Mouse (Mus musculus) forebrain, embryonic 16.5 days (tissue): ENCODE measurements around the gene Ptprh. TPM values are rescaled to one million over a fixed set of nuclear protein-coding genes. Genes with fewer than 3 reads are reported as not detected.

Experiments
- ATAC-seq: fragments of 200-750 bp; cut with Nextera tagmentation; 2 replicates; pipeline ENCODE4 v1.8.0; 2017; ENCODE audit warnings: mild to moderate bottlenecking, moderate library complexity
- H3K27ac ChIP-seq: fragments of 300-500 bp; sonication (generic); 2 replicates; pipeline ENCODE4 v1.5.1; 2014; ENCODE audit warnings: low read length, control low read depth
- H3K27me3 ChIP-seq: fragments of 300-500 bp; sonication (generic); replicated peaks from 2 replicates; pipeline ENCODE4 v1.6.1; 2014; ENCODE audit warnings: low read length; ENCODE audit not compliant: control insufficient read depth, insufficient read depth
- H3K36me3 ChIP-seq: fragments of 300-500 bp; sonication (generic); 2 replicates; pipeline ENCODE4 v1.6.1; 2014; ENCODE audit not compliant: control insufficient read depth, insufficient read depth
- H3K4me1 ChIP-seq: fragments of 300-500 bp; sonication (generic); replicated peaks from 2 replicates; pipeline ENCODE4 v1.6.1; 2014; ENCODE audit warnings: low read length; ENCODE audit not compliant: control insufficient read depth, insufficient read depth
- H3K4me2 ChIP-seq: fragments of 300-500 bp; sonication (generic); 2 replicates; pipeline ENCODE4 v1.6.1; 2014; ENCODE audit warnings: mild to moderate bottlenecking, low read length, control low read depth
- H3K4me3 ChIP-seq: fragments of 300-500 bp; sonication (generic); replicated peaks from 2 replicates; pipeline ENCODE4 v1.5.1; 2014; ENCODE audit warnings: mild to moderate bottlenecking, low read length, control low read depth
- H3K9ac ChIP-seq: fragments of 300-500 bp; sonication (generic); replicated peaks from 2 replicates; pipeline ENCODE4 v1.6.1; 2014; ENCODE audit warnings: low read depth, low read length, control low read depth
- H3K9me3 ChIP-seq: fragments of 300-500 bp; sonication (generic); 2 replicates; pipeline ENCODE4 v1.6.1; 2016; ENCODE audit warnings: low read length; ENCODE audit not compliant: control insufficient read depth
- WGBS: fragments of 180-500 bp; shearing (Covaris S2); extraction: QIAGEN DNeasy Blood & Tissue Kit; methylation state at CpG from one replicate; pipeline ENCODE4 v1.1.7; 2014; 5-methylcytosine and 5-hydroxymethylcytosine counted together
- polyA plus RNA-seq: library from polyadenylated mRNA; unstranded; fragments of >200 nt; fragmentation: Nextera tagmentation; extraction: Ambion mirVana; gene quantifications from 2 replicates; pipeline ENCODE4 v1.2.1, GENCODE M21; 2015

Gene Ptprh
- 0.63 and 0.70 TPM in 2 replicates for polyA plus RNA-seq

DNA sequence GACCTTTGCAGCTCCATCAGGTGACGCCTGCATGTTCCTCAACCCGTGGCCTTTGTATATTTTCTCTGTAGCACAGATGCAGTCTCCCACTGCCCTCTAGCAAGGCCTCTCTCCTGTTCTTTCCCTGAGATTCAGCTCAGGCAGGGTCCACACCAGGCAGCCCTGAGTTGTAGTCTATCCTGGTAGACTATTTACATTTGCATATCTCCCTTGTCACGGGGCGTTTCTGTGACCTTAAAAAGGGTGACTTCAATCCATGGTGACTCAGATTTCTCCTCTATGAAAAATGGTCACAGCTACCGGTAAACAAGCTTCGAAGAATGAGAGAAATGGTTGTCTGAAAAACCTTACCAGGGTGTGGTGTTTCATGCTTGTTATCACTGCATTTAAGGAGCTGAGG is at the start of gene Ptprh:
TSS of gene Ptprh (minus strand) at position 169 of the 400 bp plus-strand sequence.
- Histone ChIP-seq H3K27me3 (no peaks in the 10 kb centered on the region), H3K36me3 (no peaks in the 10 kb centered on the region), H3K9me3 (no peaks in the 10 kb centered on the region), H3K27ac (no peak within 1 kb of the TSS), H3K4me1 (no peaks in the 10 kb centered on the region), H3K4me3 (no peak within 1 kb of the TSS), H3K4me2 (no peak within 1 kb of the TSS), H3K9ac (no peak within 1 kb of the TSS)
- ATAC-seq = no peak
- WGBS = 87% methylated on average over 6 of the region's 6 CpGs

DNA sequence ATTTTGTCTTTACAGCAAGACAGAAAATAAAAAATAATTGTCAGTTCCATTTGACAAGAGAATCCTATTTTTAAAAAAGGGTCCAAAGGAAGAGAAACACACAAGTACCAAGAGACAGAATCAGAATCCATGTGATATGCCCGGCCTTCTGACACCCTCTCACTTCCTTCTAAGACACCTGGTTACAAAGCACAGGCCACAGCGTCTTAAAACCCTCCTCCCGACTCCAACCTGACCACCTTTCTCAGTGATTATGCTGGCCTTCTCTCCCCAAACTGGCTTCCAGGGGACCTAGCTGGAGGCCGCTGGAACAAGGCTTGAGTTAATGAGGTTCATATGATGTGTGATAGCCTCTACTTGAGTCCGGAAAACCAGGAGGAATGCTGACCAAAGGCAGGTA is 49.5 kb upstream of the Ptprh start:
- WGBS = 87% methylated on average over 5 of the region's 5 CpGs
- no peak for ATAC-seq
- Histone ChIP-seq H3K4me1 (peaks cover 26% of the 10 kb centered on the region), H3K27me3 (no peaks in the 10 kb centered on the region), H3K36me3 (no peaks in the 10 kb centered on the region), H3K9me3 (no peaks in the 10 kb centered on the region), H3K4me3 (no peak overlapping the region), H3K9ac (no peak overlapping the region), H3K4me2 (no peak overlapping the region), H3K27ac (no peak overlapping the region)

DNA sequence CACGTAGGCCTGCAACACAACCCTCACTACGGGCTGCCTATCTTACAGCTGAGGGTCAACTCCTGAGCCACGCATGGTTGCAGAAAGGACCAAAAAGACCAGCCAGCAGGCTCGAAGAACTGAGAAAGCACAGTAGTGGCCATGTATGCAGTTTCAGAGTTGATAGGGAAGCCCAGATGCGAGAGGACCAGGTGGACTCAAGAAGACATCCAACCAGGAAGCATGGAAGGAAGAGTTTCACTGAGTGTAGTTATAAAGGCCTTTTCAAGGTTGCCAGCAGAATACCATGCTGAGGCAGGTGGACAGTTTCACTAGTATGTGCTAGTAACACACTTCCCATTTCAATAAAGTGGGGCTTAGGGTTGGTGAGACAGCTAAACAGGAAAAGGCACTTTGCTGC is 48.9 kb upstream of the Ptprh start:
- WGBS = 97% methylated on average over 5 of the region's 5 CpGs
- Histone ChIP-seq H3K4me3 (no peak overlapping the region), H3K4me2 (no peak overlapping the region), H3K4me1 (peaks cover 24% of the 10 kb centered on the region), H3K27me3 (no peaks in the 10 kb centered on the region), H3K27ac (no peak overlapping the region), H3K9me3 (no peaks in the 10 kb centered on the region), H3K9ac (no peak overlapping the region), H3K36me3 (no peaks in the 10 kb centered on the region)
- ATAC-seq = no peak

DNA sequence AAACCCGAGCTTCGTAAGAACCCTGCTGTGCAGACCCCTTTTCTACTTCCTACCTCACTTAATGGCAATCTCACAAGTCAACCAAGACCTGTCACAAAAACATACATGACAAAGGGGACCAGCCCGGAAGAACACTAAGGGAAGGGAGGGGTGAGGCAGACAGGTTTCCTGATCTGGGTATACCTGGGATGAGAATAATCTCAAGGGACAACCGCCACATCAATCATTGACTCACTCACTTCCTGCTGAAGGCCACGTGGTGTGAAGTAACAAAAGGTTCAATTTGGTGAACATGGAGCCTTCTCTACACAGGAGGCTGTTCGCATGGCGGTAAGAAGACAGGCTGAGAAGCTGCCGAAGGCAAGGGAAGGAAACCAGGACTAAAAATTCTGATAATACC is 47.7 kb upstream of the Ptprh start:
- Histone ChIP-seq H3K9ac (no peak overlapping the region), H3K27ac (no peak overlapping the region), H3K4me2 (no peak overlapping the region), H3K4me3 (no peak overlapping the region), H3K27me3 (no peaks in the 10 kb centered on the region), H3K36me3 (0 out of 2 replicates have a peak, but pooled peaks cover under 1% of the 10 kb centered on the region), H3K4me1 (peaks cover 12% of the 10 kb centered on the region), H3K9me3 (no peaks in the 10 kb centered on the region)
- WGBS = 86% methylated on average over 8 of the region's 8 CpGs
- no peak for ATAC-seq

DNA sequence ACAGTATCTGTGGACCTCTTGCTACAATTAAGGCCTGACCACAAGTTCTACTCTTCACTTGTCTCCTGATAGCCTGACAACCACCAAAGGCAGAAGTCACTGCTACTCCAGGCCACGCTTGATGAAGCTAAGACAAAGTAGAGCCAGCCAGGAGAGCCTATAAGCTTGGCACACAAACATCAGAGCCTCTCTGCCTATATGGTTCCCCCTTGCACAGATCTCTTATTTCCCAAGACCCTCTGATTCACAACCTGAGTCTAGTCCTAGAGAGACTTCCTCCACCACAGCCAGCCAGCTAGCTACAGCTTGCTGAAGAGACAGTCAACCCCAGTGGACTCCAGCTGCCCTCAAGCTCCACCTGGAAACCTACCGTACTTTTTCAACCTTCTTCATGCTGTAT is 44.2 kb upstream of the Ptprh start:
- WGBS = 92% methylated on average over 2 of the region's 2 CpGs
- H3K27me3 ChIP-seq = no peaks in the 10 kb centered on the region

DNA sequence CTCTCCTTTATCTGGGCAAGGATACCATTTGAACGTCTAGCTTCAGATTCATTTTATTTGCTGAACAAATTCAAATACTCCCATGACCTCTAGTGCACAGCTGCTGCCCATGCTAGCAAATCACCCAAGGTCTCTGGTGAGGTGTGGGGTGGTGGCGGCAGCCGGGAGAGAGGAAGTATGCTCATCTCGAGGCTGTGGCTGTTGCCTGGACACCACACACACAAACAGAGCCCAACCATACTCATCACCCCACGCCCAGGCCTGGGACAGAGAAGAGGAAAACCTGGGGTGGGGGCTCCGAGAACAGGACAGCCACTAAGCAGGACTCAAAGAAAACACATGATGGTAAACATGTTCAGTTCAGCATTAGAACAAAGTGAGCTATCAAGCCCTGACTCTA is 43.5 kb upstream of the Ptprh start:
- 88% methylated on average over 6 of the region's 6 CpGs for WGBS
- H3K36me3 ChIP-seq = peaks cover 19% of the 10 kb centered on the region

More for the DNA sequence above, 44.2 kb upstream of the Ptprh start:
- no peak overlapping the region for H3K27ac ChIP-seq
- H3K9ac ChIP-seq = no peak overlapping the region
- peaks cover 14% of the 10 kb centered on the region for H3K36me3 ChIP-seq
- H3K4me2 ChIP-seq = no peak overlapping the region
- H3K9me3 ChIP-seq = no peaks in the 10 kb centered on the region
- no peak for ATAC-seq
- H3K4me3 ChIP-seq = no peak overlapping the region
- no peaks in the 10 kb centered on the region for H3K4me1 ChIP-seq

DNA sequence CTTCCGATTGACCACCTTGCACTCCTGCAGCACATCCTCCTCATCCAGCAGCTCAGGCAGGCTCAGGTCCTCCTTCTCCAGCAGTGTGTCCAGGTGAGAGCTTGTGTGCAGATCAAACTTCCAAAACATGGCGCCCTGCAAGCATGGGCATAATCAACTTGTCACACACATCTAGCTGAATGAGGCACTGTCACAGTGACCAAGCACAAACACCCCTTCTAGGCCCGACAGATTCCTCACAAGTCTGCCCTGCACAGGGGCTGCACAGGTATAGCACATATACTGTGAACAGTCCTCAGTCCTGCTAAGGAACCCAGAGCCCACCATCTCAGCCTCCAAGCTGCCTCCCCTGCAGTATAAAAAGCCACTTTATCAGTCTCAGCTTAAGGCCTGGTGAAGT is 43.0 kb upstream of the Ptprh start:
- no peaks in the 10 kb centered on the region for H3K27me3 ChIP-seq

More for the DNA sequence above, 43.5 kb upstream of the Ptprh start:
- H3K4me2 ChIP-seq = no peak overlapping the region
- H3K27me3 ChIP-seq = no peaks in the 10 kb centered on the region
- H3K27ac ChIP-seq = no peak overlapping the region
- no peaks in the 10 kb centered on the region for H3K4me1 ChIP-seq
- H3K9me3 ChIP-seq = no peaks in the 10 kb centered on the region
- ATAC-seq = no peak
- no peak overlapping the region for H3K9ac ChIP-seq
- H3K4me3 ChIP-seq = no peak overlapping the region

DNA sequence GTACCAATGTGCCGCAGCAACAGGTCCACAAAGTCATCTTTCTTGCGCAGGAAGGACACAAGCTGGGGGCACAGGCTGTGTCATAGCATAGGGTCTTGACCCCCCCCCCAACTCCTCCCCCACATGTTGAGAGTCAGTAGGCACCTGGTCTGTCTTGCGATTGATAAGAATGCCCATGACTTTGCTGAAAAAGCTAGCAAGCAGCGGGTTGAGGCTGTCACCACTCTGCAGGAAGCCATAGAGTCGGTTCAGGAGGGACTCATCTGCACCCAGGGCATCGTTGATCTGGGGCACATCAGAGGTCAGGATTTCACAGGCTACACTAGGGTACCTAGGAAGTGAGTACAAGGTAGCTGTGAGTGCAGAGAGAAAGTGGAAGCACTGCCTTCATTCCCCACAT is 39.4 kb upstream of the Ptprh start:
- no peaks in the 10 kb centered on the region for H3K4me1 ChIP-seq
- H3K36me3 ChIP-seq = peaks cover 38% of the 10 kb centered on the region
- H3K9me3 ChIP-seq = no peaks in the 10 kb centered on the region

More for the DNA sequence above, 43.0 kb upstream of the Ptprh start:
- Histone ChIP-seq H3K4me3 (no peak overlapping the region), H3K27ac (no peak overlapping the region), H3K4me2 (no peak overlapping the region), H3K4me1 (no peaks in the 10 kb centered on the region), H3K9me3 (no peaks in the 10 kb centered on the region), H3K36me3 (peaks cover 19% of the 10 kb centered on the region), H3K9ac (no peak overlapping the region)
- no peak for ATAC-seq
- 94% methylated on average over 3 of the region's 3 CpGs for WGBS

DNA sequence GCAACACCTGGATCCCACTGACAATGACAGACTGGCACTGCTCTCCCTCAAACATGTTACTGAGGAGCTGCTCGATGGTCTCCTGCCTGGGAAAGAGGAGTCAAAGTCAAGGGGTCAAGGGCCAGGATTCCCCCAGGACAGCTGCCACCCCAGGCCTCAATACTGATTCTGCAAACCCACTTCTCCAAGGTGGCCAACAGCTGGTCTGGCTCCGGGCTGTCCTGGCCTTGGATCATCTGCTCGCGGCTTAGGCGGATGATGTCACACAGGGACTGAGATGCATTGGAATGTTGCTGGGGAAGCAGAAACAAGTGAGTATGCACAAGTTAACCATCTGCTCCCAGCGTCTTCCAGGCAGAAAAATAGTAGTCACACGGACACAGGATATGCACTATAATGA is 38.1 kb upstream of the Ptprh start:
- no peak overlapping the region for H3K27ac ChIP-seq
- no peak for ATAC-seq
- no peak overlapping the region for H3K4me3 ChIP-seq
- peaks cover 42% of the 10 kb centered on the region for H3K36me3 ChIP-seq
- H3K4me1 ChIP-seq = no peaks in the 10 kb centered on the region
- no peak overlapping the region for H3K9ac ChIP-seq
- H3K4me2 ChIP-seq = no peak overlapping the region
- 87% methylated on average over 7 of the region's 7 CpGs for WGBS
- H3K9me3 ChIP-seq = no peaks in the 10 kb centered on the region
- no peaks in the 10 kb centered on the region for H3K27me3 ChIP-seq

More for the DNA sequence above, 39.4 kb upstream of the Ptprh start:
- no peak overlapping the region for H3K27ac ChIP-seq
- no peak overlapping the region for H3K4me2 ChIP-seq
- 96% methylated on average over 6 of the region's 6 CpGs for WGBS
- H3K4me3 ChIP-seq = no peak overlapping the region
- H3K9ac ChIP-seq = no peak overlapping the region
- H3K27me3 ChIP-seq = no peaks in the 10 kb centered on the region
- no peak for ATAC-seq

DNA sequence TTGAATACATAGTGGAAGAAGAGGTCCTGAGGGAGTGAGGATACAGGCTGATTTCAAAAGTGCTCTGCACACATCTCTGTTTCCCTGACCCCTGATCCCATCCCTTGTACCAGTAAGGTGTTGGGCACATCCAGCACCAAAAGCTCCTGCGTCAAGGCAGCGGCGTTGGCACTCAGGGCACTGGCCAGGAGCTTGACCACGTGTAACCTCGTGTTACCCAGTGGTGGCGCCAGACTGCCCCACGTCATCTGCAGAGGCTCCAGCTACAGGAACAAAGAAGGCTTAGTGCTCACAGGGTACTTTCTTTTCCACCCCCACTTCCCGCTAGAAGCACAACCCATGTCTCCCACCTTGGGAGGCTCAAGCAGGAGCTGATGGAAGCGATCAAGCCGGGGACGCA is 37.3 kb upstream of the Ptprh start:
- 82% methylated on average over 11 of the region's 11 CpGs for WGBS
- peaks cover 42% of the 10 kb centered on the region for H3K36me3 ChIP-seq
- ATAC-seq = no peak
- H3K27me3 ChIP-seq = no peaks in the 10 kb centered on the region
- H3K4me1 ChIP-seq = no peaks in the 10 kb centered on the region
- no peaks in the 10 kb centered on the region for H3K9me3 ChIP-seq
- H3K27ac ChIP-seq = no peak overlapping the region
- no peak overlapping the region for H3K4me3 ChIP-seq
- H3K4me2 ChIP-seq = no peak overlapping the region
- H3K9ac ChIP-seq = no peak overlapping the region
